Mouse (Mus musculus) liver, adult 2 months (tissue): Measurements from ENCODE around the gene Stt3b.

ENCODE experiments used
- CTCF ChIP-seq: fragments of 200-500 bp; IDR thresholded peaks from 2 replicates; pipeline ENCODE4 v1.5.1; 2011; ENCODE audit warnings: low read depth, low read length, control low read depth
- POLR2A ChIP-seq: fragments of 200-500 bp; IDR thresholded peaks from 2 replicates; pipeline ENCODE4 v1.6.1; 2011; ENCODE audit warnings: low read length, control low read depth; ENCODE audit not compliant: insufficient read depth; ENCODE audit errors: extremely low read depth

GRCm38 (mm10) chr9:115308941-115309380, 1.3 kb downstream of the Stt3b start:
- no peak for TF ChIP-seq POLR2A
- TF ChIP-seq CTCF: no peak
